Mouse (Mus musculus) granulocyte monocyte progenitor cell, adult 5-6 weeks (primary cell): ENCODE measurements around the gene Adk. TPM values are rescaled to one million over a fixed set of nuclear protein-coding genes. Genes with fewer than 3 reads are reported as not detected.
"Not testable (repeated sequence)": the region's sequence is repeated elsewhere in the genome, so short reads cannot be mapped to it uniquely, and the experiment has no call there.

ENCODE experiments used
- ATAC-seq: replicated peaks from 2 replicates; pipeline ENCODE4 v1.8.0; 2016; ENCODE audit warnings: mild to moderate bottlenecking, moderate TSS enrichment, inconsistent platforms; ENCODE audit not compliant: poor library complexity, severe bottlenecking
- total RNA-seq, 2 experiments: library from RNA; stranded (forward) in 1 of 2; stranded (reverse) in 1 of 2; fragments of 200-712, 200-1000 nt in 1 of 2; fragments of >200 nt in 1 of 2; fragmentation: Nextera tagmentation in 1 of 2; gene quantifications; 2 replicates each; pipeline ENCODE4 v1.2.3; 2014 to 2017

The Adk gene
- total RNA-seq, 2 experiments from 2014 or later = 73.1 to 96.7 TPM

- no peak for ATAC-seq
These were observed 10.6 kb downstream of the Adk start for GRCm38 (mm10) chr14:21062766-21063513.

DNA sequence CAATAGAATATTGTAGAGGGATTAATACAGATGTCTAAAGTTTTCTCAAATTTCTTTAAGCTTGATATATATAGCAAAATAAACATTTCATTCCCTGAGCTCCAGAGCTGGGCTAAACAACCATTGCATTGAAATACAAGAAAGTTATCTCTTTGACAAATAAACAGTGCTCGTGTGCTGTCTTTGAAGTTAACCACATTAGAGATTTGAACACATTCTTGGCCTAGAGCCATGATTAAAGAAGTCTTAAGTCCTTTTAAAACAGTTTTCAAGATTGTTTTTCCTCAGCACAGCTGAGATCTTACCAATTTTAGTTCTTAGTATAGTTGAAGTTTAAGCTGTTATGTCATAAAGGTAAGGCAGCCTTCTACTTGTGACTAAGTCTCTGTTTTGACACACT lies 11.9 kb downstream of the Adk start:
- ATAC-seq = no peak

GRCm38 (mm10) chr14:21065490-21066162 lies 13.3 kb downstream of the Adk start:
- no peak for ATAC-seq

DNA sequence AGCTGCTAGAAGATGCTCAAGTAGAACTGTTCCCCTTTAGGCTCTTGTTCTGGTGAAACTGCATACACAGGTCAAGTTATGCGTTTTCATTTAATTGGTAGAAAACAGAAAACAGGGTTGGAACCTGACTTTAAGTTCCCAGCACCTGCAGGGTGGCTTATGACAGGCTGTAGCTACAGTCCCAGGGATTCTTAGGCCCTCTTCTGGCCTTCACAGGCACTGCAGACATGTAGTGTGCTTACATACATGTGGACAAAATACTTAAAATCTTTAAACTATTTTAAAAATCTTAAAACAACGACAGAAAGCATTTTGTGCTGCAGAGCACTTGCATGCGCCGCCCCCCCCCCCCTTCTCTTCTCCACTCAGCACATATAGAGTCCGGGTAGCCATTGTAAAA lies 17.2 kb downstream of the Adk start:
- ATAC-seq = peak; percentile 55; the same call in 1 of the 2 replicates

GRCm38 (mm10) chr14:21073981-21074380 lies 21.6 kb downstream of the Adk start:
- no peak for ATAC-seq

GRCm38 (mm10) chr14:21074398-21075320 lies 22.3 kb downstream of the Adk start:
- no peak for ATAC-seq

- ATAC-seq = peak; percentile 98
These were observed 23.6 kb downstream of the Adk start for GRCm38 (mm10) chr14:21075751-21076500.

DNA sequence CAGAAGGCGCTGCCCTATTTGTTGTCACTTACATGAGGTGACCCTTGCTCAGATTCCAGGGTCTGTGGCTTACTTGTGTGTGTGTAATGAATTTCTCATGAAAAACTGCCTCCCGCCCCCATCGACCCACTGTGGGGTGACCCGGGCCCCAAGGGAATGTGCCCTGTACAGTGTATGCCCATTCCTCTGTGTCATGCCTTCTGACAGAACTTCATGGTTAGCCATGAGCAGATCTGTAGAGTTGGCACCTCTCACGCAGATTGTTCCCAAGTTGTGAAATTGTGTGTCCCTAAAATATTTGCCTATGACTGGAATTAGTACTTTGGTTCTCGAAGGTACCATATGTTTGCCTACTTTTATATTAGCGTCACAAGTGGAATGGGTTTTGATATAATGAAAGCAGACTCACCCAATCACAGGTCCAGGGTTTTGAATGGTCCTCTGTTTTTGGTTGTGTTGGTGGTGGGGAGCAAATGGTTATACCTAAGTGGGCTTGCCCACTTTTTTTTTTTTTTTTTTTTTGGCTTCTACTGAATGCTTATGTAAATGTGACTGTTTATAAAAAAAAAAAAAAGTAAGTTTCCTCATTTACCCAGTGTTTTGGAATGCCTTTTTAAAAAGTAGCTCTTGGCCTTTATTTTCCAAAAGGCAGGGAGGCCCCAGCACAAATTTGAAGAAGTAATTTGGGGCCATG lies 24.3 kb downstream of the Adk start:
- ATAC-seq = no peak

GRCm38 (mm10) chr14:21077939-21078338 lies 25.6 kb downstream of the Adk start:
- peak; percentile 51 for ATAC-seq

DNA sequence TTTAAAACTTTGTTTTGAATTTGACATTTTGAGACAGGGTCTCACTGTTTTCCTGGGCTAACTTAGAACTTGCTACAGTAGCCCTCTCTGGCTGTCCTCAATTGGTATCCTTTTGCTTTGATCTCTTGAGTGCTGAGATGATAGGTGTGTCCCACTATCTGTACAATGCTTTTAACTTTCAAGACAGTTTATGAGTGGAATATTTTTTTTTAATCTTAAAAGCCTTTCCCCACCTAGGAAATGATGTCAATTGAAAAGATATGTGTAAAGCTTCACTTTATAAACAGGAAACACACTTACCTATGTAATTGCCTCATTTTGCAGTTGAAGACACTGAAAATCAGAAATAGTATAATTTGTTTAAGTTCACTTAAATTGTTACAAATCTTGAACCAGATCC lies 26.1 kb downstream of the Adk start:
- ATAC-seq = no peak

DNA sequence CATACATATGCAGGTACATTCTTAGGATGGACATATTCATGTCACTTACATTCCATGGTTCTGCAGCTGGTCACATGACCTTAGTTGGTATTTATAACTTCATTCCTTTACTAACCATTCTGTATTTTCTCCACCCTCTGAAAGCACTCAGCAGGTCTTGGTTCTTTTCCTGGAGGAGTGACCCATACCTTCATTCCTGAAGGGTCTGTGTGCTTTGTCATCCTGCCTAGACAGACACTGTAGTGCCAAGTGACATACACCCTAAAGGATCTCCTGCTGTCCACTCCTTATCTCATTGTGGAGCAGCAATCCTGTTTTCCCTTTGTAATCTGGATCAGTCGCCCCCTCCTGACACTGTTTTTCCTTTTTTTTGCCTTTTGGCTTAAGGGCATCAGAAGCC lies 30.4 kb downstream of the Adk start:
- no peak for ATAC-seq

DNA sequence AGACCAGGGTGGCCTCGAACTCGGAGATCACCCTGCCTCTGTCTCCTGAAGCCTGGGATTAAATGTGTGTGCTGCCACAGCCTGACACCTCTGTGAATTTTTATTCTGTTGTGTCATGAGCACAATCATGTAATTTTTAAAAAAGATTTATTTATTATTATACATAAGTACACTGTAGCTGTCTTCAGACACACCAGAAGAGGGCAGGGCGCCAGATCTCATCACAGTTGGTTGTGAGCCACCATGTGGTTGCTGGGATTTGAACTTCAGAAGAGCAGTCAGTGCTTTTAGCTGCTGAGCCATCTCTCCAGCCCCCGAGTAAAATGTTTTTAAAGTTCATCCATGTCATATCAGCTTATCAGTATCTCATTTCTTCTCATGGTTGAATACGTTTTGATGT lies 33.3 kb downstream of the Adk start:
- ATAC-seq = no peak

- ATAC-seq = no peak
These were observed 33.7 kb downstream of the Adk start for GRCm38 (mm10) chr14:21086106-21086505.

DNA sequence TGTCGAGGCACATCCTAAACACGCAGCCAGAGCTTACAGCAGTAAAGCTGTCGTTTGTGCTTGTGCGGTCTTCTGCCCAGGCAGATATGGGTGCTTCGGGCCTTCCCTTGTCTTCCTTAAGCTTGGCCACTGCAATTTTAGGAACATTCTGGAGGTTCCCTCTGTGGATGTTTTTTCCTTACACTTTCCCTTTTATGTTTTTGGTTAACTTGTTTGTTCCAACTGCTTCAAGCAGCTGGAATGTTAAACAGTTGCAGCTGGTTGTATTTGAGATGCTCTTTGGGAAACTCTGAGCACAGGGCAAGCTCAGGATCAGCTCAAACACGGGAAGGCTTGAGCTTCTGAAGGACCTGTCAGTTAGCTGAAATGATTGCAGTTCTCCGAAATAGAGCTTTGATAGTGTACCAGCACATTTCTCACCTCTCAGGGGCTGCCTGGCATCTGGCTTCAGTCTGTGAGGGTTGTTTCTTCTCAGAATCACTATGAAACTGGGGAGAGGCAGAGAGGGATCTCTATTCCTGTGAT lies 34.5 kb downstream of the Adk start:
- ATAC-seq = no peak

- no peak for ATAC-seq
These were observed 35.2 kb downstream of the Adk start for GRCm38 (mm10) chr14:21087390-21088060.

DNA sequence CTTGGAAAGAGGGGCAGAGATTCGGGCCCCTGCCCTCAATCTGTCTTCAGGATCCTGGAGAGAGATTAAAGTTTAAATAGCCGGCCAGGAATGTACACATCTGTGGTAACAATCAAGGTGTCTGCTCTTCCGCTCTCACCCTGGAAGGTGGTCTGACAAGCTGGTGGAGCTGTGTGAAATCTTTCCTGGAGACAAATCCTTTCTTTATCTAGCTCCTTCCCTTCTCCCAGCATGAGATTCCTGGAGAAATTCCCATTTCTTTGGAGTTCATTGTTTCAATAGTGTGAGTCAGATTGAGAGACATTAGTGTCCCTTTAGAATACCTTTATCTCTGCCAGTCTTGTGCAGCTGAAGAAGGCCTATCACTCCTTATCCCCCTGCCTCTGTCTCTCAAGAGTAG lies 36.4 kb downstream of the Adk start:
- ATAC-seq = no peak

DNA sequence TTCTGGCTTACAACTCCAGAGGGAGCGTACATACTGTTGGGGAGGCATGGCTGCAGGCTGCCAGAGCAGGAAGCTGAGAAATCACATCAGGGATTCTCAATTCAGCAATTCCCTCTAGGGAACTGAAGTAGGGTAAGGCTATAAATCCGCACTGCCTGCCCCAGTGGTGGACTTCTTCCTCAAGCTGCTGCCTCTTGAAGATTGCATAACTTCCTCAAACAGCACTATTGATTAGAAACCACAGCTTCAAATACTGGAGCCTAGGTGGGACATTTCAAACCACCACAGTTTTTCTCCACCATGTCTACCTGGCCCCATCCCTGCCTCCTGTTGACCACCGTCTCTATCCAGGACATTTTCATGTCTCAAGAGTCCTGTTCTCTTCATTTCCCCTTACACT lies 38.0 kb downstream of the Adk start:
- ATAC-seq = peak; percentile 97

GRCm38 (mm10) chr14:21090930-21091486 lies 38.6 kb downstream of the Adk start:
- ATAC-seq = no peak

GRCm38 (mm10) chr14:21094161-21094560 lies 41.8 kb downstream of the Adk start:
- ATAC-seq = not testable (repeated sequence)
